Mouse (Mus musculus): Measurements from ENCODE around the gene Clec4b2. TPM values are rescaled to one million over a fixed set of nuclear protein-coding genes. Genes with fewer than 3 reads are reported as not detected.
"Not testable (repeated sequence)": the region's sequence is repeated elsewhere in the genome, so short reads cannot be mapped to it uniquely, and the experiment has no call there.

Gene Clec4b2
- polyA plus RNA-seq (2011; ENCODE audit: insufficient read length, low read depth, missing spikeins): not detected in 2 replicates

DNA sequence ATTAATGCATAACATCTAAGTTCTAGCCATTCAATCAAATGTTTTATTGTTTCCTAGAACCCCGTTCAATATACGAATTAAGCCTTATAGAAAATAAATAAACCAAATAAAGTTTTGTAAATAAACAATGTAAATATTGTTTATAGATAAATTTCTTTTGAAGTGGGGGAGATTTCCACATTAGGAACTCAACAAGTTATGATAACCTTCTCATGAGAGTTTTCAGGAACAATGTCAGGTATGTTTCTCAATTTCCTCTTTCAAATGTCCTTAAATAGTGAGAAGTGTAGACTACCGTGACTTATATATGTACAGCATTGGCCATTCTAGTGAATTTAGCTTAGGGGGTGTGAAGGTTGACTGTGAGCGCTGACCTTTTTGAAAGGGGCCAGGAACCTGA, at the start of gene Clec4b2:
Gene Clec4b2, plus strand, starts transcription at position 301 of the 400 bp plus-strand sequence.
- Histone ChIP-seq H3K4me3 (ENCODE audit: insufficient read depth, low read length) (no peak within 1 kb of the TSS), H3K27ac (ENCODE audit: insufficient read depth, low read length) (no peak within 1 kb of the TSS), H3K4me1 (ENCODE audit: control insufficient read depth, insufficient read depth, low read length) (no peaks in the 10 kb centered on the region)
- TF ChIP-seq CTCF (IDR thresholded peaks at IDR 0.05; ENCODE audit: borderline replicate concordance, insufficient read depth, low read length): no peak
- TF ChIP-seq POLR2A (IDR thresholded peaks at IDR 0.05; ENCODE audit: low read depth, low read length): no peak

DNA sequence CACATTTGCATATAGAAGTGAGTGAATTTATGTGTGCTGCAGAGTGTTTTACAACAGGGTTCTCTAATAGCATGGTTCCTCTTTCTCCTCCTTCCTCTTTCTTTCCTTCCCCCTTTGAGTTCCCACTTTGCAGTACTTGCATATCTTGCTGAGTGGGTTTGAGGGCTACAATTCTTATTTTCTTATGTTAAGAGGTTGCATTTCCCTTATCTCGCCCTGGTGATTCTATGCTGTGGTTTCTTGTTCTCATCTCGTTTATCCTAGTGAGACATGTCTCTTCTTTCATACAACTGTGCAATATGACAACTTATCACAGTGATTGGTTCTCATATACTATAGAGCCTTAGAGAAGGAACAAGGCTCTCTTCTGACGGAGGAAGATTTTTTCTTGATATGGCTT, 49.5 kb upstream of the Clec4b2 start:
- TF ChIP-seq POLR2A (IDR thresholded peaks at IDR 0.05; ENCODE audit: low read depth, low read length) (no peak), CTCF (IDR thresholded peaks at IDR 0.05; ENCODE audit: borderline replicate concordance, insufficient read depth, low read length) (no peak)
- Histone ChIP-seq H3K4me3 (ENCODE audit: insufficient read depth, low read length) (no peak overlapping the region), H3K27ac (ENCODE audit: insufficient read depth, low read length) (no peak overlapping the region), H3K4me1 (ENCODE audit: control insufficient read depth, insufficient read depth, low read length) (no peaks in the 10 kb centered on the region)

DNA sequence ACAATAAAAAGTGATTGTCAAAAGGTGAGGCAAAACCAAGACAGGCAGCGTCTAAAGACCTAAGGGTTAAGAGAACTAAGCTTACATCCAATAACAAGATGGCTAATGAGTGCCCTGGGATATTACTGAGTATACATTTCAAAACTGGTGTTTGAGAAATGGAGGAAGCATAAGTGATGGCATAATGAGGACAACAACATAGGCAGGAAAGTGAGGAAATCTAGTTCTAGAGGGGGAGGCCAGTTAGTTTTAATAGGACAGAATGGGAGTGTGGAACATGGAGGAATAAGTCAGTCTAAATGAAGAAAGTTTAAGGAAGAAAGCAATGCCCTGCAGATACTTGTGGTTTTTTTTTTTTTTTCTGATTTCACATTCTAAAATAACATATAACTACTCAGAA, 45.5 kb upstream of the Clec4b2 start:
- no peak for TF ChIP-seq CTCF (IDR thresholded peaks at IDR 0.05; ENCODE audit: borderline replicate concordance, insufficient read depth, low read length)
- TF ChIP-seq POLR2A (IDR thresholded peaks at IDR 0.05; ENCODE audit: low read depth, low read length): no peak
- Histone ChIP-seq H3K4me1 (ENCODE audit: control insufficient read depth, insufficient read depth, low read length) (no peaks in the 10 kb centered on the region), H3K4me3 (ENCODE audit: insufficient read depth, low read length) (no peak overlapping the region), H3K27ac (ENCODE audit: insufficient read depth, low read length) (no peak overlapping the region)

DNA sequence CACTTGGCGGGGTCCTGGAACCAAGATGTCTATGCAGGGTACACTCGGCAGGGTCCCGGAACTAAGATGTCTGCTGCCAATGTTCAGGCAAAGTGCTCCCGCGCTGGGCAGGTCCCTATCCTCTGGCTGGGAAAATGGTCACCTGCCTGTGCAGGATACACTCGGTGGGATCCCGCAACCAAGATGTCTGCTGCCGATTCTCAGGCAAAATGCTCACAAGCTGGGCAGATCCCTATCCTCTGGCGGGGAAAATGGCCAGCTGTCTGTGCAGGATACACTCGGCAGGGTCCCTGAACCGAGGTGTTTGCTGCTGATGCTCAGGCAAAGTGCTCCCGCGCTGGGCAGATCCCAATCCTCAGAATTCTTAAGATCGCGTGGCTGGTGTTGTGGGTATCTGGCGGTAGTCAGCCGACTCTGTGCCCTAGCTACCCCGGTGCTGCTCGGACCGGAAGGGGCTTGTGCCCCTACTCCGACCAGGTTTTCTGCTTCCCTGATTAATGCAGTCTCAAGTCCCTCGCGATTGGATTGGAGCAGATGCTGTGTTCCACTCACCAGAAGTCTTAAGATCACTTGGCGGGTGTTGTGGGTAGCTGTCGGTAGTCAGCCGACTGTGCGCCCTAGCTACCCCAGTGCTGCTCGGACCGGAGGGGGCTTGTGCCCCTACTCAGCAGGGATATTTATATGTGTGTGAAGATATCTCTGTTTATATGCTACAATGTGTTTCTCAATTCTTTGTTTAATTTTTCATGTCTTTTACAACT, 34.7 kb upstream of the Clec4b2 start:
- not testable (repeated sequence) for H3K4me1 ChIP-seq (ENCODE audit: control insufficient read depth, insufficient read depth, low read length)

DNA sequence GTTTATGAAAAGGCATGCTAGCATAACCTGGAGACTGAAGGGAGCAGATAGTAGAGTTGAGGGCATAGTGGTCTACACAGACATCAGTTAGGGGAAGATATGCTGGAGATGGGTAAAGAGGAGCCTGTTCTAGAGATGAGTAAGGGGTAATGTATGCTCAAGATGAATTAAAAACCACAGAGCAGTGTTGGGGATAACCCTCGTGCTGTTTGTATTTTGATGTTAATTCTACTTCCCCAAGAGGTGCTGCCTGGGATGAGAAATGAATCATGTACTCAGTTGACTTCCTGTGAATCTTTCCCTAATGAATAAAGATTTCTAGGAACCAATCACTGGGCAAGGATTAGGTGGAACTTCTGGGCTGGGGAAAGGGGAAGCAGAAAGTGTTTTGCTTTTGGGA, 2.6 kb upstream of the Clec4b2 start:
- TF ChIP-seq POLR2A (IDR thresholded peaks at IDR 0.05; ENCODE audit: low read depth, low read length) (no peak), CTCF (IDR thresholded peaks at IDR 0.05; ENCODE audit: borderline replicate concordance, insufficient read depth, low read length) (no peak)

More for the DNA sequence above, 34.7 kb upstream of the Clec4b2 start:
- not testable (repeated sequence) for H3K4me3 ChIP-seq (ENCODE audit: insufficient read depth, low read length); H3K27ac ChIP-seq (ENCODE audit: insufficient read depth, low read length)

DNA sequence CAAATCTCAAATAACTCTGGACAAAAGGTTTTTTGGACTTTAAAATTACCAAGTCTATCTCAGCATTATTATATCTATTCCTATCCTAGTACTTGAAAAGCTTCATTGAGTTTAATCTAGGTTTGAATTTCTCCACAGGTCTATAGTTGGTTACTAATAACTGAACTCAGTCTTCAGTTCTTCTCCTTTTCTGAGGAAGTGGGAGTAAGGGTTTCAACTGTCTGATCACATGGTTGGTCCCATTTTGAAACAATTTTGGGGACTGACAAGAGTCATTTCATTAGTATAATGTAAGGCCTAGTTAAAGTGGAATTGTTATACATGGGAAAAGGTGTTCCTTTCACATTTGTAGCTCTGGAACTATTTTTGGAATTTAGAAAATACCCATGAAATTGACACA, 1.7 kb upstream of the Clec4b2 start:
- Histone ChIP-seq H3K4me3 (ENCODE audit: insufficient read depth, low read length) (no peak overlapping the region), H3K27ac (ENCODE audit: insufficient read depth, low read length) (no peak overlapping the region), H3K4me1 (ENCODE audit: control insufficient read depth, insufficient read depth, low read length) (no peaks in the 10 kb centered on the region)
- no peak for TF ChIP-seq CTCF (IDR thresholded peaks at IDR 0.05; ENCODE audit: borderline replicate concordance, insufficient read depth, low read length)
- TF ChIP-seq POLR2A (IDR thresholded peaks at IDR 0.05; ENCODE audit: low read depth, low read length): no peak

More for the DNA sequence above, 2.6 kb upstream of the Clec4b2 start:
- Histone ChIP-seq H3K4me1 (ENCODE audit: control insufficient read depth, insufficient read depth, low read length) (no peaks in the 10 kb centered on the region), H3K4me3 (ENCODE audit: insufficient read depth, low read length) (no peak overlapping the region), H3K27ac (ENCODE audit: insufficient read depth, low read length) (no peak overlapping the region)

DNA sequence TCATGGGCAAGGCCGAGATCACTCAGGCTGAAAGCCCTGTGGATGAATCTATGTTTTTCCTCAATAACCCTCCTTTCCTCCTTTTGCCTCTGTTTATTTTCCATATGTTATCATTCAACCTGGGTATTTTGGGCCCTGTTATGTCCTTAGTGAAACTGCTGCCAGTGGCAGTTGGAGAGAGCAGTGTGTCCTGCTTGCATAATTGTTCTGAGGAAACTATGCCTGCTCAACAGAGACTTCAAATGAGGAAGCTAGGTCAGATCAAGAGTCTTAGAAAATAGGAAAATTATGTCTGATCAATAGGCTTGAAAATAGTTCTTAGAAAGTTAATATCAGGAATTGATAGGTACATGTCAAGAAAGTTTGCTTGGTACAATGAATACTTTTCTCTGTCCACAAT, 2.9 kb downstream of the Clec4b2 start:
- TF ChIP-seq POLR2A (IDR thresholded peaks at IDR 0.05; ENCODE audit: low read depth, low read length): no peak
- TF ChIP-seq CTCF (IDR thresholded peaks at IDR 0.05; ENCODE audit: borderline replicate concordance, insufficient read depth, low read length): no peak
- H3K4me1 ChIP-seq (ENCODE audit: control insufficient read depth, insufficient read depth, low read length): no peaks in the 10 kb centered on the region
- no peak overlapping the region for H3K4me3 ChIP-seq (ENCODE audit: insufficient read depth, low read length)
- no peak overlapping the region for H3K27ac ChIP-seq (ENCODE audit: insufficient read depth, low read length)

DNA sequence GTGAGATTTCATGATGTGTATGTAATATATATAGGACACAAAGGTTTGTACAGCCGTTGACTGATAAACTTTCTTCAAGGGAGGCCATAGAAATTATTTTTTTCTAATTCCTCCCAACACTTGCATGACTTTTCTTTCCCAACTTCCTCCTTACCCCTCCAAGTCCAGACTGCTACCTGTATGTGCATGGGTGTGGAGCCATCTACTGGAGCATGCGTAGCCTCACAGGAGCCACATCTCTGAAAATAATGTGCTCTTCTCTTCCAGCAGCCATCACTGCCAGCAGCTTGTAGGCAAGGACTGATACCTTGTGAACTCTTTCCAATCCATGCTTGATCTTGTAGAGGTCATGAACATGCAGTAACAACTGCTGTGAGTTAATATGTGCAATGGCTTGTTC, 12.2 kb downstream of the Clec4b2 start:
- H3K27ac ChIP-seq (ENCODE audit: insufficient read depth, low read length); H3K4me3 ChIP-seq (ENCODE audit: insufficient read depth, low read length); H3K4me1 ChIP-seq (ENCODE audit: control insufficient read depth, insufficient read depth, low read length): not testable (repeated sequence)

DNA sequence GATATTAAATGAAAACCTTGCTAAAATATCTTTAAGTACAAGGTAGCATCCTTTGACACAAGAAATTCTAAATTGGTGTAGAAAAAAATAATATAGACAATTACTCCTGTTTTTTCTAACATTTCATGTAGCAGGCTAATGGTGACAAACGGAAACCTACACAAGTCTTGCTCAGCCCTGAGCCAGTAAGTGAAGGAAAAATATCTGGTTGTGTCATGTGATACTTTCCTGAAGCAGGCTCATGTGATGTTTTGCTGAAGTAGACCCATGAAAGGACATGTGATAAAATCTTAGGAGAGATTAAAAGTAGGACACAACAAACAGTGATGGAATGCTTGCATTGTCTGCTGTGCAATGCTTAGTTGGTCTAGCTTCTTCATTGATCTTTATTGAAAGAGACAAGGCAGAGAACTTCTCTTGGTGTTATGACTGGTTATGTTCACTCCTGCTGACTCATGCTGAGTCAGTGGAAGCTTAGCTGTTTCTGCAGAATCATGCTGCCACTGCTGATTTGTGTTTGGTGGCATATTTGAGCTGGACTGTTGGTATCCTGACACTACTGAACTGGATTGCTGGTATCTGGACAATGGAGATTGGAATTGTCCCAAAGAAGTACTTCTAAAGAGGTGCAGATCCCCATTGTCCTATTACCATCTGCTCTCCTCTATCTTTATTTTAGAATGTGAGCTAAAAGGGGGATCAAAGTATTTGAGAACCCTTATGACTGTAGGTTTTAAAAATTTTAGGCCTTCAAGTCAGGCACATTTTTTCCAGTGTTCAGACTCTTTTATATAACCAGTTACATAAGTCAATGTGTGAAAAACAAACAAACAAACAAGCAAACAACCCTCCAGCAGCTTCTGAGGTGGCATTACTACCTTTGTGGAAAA, 34.7 kb downstream of the Clec4b2 start:
- no peaks in the 10 kb centered on the region for H3K4me1 ChIP-seq (ENCODE audit: control insufficient read depth, insufficient read depth, low read length)
- no peak overlapping the region for H3K4me3 ChIP-seq (ENCODE audit: insufficient read depth, low read length)
- no peak overlapping the region for H3K27ac ChIP-seq (ENCODE audit: insufficient read depth, low read length)
- TF ChIP-seq POLR2A (IDR thresholded peaks at IDR 0.05; ENCODE audit: low read depth, low read length) (no peak), CTCF (IDR thresholded peaks at IDR 0.05; ENCODE audit: borderline replicate concordance, insufficient read depth, low read length) (no peak)

DNA sequence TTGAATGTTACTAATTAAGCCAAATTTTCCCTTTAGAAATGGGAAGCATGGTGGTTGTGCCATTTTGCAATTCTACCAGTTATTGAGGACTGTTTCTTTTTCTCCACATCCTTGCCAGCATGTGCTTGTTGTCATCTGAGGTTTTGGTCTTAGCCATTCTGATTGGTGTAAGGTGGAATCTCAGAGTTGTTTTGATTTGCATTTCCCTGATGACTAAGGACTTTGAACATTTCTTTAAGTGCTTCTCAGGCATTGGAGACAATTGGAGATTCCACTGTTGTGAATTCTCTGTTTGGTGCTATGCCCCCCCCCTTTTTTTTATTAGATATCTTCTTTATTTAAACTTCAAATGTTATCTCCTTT, 35.4 kb downstream of the Clec4b2 start:
- not testable (repeated sequence) for H3K27ac ChIP-seq (ENCODE audit: insufficient read depth, low read length); H3K4me1 ChIP-seq (ENCODE audit: control insufficient read depth, insufficient read depth, low read length); H3K4me3 ChIP-seq (ENCODE audit: insufficient read depth, low read length)

All from embryonic fibroblast, embryonic 13.5 days (primary cell).